Mouse (Mus musculus) ES-E14 (cell line): ENCODE results near the gene Bcl2l11.

Experiments
- CHD2 ChIP-seq: IDR thresholded peaks from 2 replicates; pipeline ENCODE4 v1.6.1; 2014; ENCODE audit warnings: mild to moderate bottlenecking, low read depth, low read length, inconsistent platforms
- HCFC1 ChIP-seq: IDR thresholded peaks from 2 replicates; pipeline ENCODE4 v1.6.1; 2012; ENCODE audit warnings: low read length, inconsistent platforms, borderline replicate concordance; ENCODE audit not compliant: insufficient read depth

GRCm38 (mm10) chr2:128091431-128092369 lies 34.1 kb upstream of the Bcl2l11 start:
- no peak for TF ChIP-seq HCFC1
- no peak for TF ChIP-seq CHD2
